Mouse (Mus musculus): ENCODE data around the gene Olfm2.

DNA sequence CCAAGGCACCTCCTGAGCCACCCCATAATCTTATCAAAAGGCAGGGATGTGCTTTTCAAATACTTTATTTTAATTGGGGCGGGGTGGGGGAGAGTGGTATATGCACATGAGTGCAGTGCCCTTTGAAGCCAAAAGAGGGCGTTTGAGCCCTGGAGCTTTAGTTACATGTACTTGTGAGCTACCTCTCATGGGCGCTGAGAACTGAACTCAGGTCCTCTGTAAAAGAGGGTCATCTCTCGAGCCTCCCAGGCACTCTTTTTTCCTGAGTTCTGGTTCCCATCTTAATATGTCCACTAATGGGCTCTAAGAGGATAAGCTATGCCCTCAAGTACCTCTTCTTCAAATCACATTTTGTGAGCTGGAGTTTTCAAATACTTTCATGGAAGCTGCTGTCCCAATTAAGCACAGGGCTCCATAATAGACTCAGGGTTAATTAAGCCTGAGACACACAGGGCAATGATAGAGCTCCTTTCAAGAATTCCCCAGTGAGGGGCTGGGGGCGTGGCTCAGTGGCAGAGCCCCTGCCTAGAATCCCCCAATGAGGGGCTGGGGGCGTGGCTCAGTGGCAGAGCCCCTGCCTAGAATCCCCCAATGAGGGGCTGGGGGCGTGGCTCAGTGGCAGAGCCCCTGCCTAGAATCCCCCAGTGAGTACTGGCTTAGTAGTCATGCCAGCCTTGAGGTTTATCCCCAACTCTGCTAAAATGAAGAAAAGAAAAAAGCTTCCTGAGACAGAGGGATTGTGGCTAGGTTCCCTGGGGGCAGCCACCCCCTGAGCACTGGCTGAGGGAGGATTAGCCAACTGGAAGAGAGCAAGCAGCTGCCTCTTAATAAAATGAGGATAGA is 64.4 kb downstream of the Olfm2 start:
- TF ChIP-seq CTCF (conservative IDR thresholded peaks at IDR 0.05; ENCODE audit: insufficient read depth, insufficient read length, low read depth, low read length), result no peak
- TF ChIP-seq POLR2A (IDR thresholded peaks at IDR 0.05; ENCODE audit: low read depth, low read length), result no peak
